1 mouse cellular context compared by ENCODE assay signal in the genomic region with DNA sequence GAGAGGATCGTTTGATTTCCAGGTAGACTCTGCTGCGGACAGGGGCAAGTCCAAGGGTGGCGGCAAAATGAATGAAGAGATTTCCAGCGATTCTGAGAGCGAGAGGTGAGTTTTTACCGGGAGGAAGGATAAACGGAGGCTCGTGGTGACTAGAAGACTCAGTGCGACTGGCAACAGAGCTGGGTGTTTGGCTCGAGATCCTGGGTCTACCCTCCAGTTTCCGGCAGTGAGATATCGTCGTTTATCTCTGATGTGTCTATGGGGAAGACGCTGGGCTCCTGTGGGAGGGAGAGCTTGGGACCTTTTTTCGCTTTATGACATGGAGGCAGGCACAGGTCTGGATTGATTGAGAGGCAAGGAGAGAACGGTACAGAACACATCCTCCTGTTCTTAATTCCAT.
TF ChIP-seq lines count a peak whose summit lies in the region.

No protein-coding gene starts in this region.

TF ChIP-seq in CH12.LX, 34 proteins besides CTCF, POLR2A, EP300 and RAD21 (continued from another document):
- no peak for TF ChIP-seq UBTF (IDR thresholded peaks at IDR 0.05; ENCODE audit: low read depth, low read length)
- TF ChIP-seq JUND (conservative IDR thresholded peaks at IDR 0.05; ENCODE audit: low read depth, low read length), result no peak
- no peak for TF ChIP-seq CHD1 (IDR thresholded peaks at IDR 0.05; ENCODE audit: low read depth, low read length)
- no peak for TF ChIP-seq MAZ (IDR thresholded peaks at IDR 0.05; ENCODE audit: low read depth, low read length)
- TF ChIP-seq SMC3 (IDR thresholded peaks at IDR 0.05; ENCODE audit: low read depth, low read length), result no peak
- TF ChIP-seq HCFC1 (IDR thresholded peaks at IDR 0.05; ENCODE audit: low read depth, low read length), result no peak
TF ChIP-seq in CH12.LX: peak in this region for 0.
